Mouse (Mus musculus): ENCODE results near the gene Snd1. TPM values are rescaled to one million over a fixed set of nuclear protein-coding genes. Genes with fewer than 3 reads are reported as not detected.
A peak's percentile ranks its signal among the peaks of the same experiment; 100 is the strongest.

Gene Snd1
- total and polyA plus RNA-seq, 3 experiments, result 83.7 to 377 (median 210) TPM

DNA sequence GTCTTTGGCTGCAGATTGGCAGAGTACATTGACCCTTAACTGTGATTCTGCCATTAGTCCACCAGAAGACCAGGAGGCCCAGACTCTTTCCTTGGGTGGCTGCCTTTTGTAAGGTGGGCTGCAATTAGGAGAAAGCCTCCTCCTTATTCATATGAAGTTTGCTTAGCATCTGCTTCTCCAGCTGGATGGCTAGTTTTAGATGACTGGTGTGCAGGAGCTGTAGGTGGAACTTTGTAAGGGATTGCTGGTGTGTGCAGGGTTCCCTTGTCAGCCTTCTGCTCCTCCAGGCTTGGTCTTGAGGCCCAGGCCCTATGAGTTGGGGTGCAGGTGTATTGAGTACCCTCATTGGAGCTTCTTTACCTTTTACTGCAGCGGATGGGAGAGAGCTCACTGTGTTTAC is 79.5 kb downstream of the Snd1 start:
- H3K4me2 ChIP-seq (ENCODE audit: insufficient read depth, low read depth, poor library complexity, severe bottlenecking), result no peak overlapping the region
- H3K79me2 ChIP-seq (replicated peaks; ENCODE audit: control insufficient read depth, extremely low read depth, insufficient read depth, poor library complexity, severe bottlenecking), result peaks cover 36% of the 10 kb centered on the region
- H3K27me3 ChIP-seq (replicated peaks), result no peaks in the 10 kb centered on the region
- TF ChIP-seq MAX (IDR thresholded peaks at IDR 0.05; ENCODE audit: low read length) (no peak), NELFE (IDR thresholded peaks at IDR 0.05; ENCODE audit: low read depth, low read length) (no peak), ZKSCAN1 (IDR thresholded peaks at IDR 0.05; ENCODE audit: borderline replicate concordance, low read depth, low read length) (no peak), RAD21 (IDR thresholded peaks at IDR 0.05; ENCODE audit: low read depth, low read length) (no peak), USF1 (IDR thresholded peaks at IDR 0.05; ENCODE audit: low read depth, low read length) (no peak), EP300 (IDR thresholded peaks at IDR 0.05; ENCODE audit: low read length) (no peak), ELF1 (IDR thresholded peaks at IDR 0.05; ENCODE audit: low read depth, low read length) (no peak), POLR2AphosphoS2 (IDR thresholded peaks at IDR 0.05; ENCODE audit: low read depth, low read length) (no peak), MXI1 (IDR thresholded peaks at IDR 0.05; ENCODE audit: low read depth, low read length) (no peak), BHLHE40 (IDR thresholded peaks at IDR 0.05; ENCODE audit: low read depth, low read length) (no peak), ETS1 (conservative IDR thresholded peaks at IDR 0.05; ENCODE audit: low read depth, low read length) (no peak), CTCF (conservative IDR thresholded peaks at IDR 0.05 in 1 of 2, IDR thresholded peaks at IDR 0.05 in 1 of 2; ENCODE audit: low read depth in 2 of 2, low read length in 2 of 2) (no peak), ZC3H11A (IDR thresholded peaks at IDR 0.05; ENCODE audit: low read depth, low read length) (no peak), RCOR1 (conservative IDR thresholded peaks at IDR 0.05; ENCODE audit: low read depth, low read length) (no peak), ZMIZ1 (IDR thresholded peaks at IDR 0.05; ENCODE audit: low read depth, low read length) (no peak), JUND (conservative IDR thresholded peaks at IDR 0.05; ENCODE audit: low read depth, low read length) (no peak)
- peak overlapping the region; percentile 58; the same call in 1 of the 2 replicates for H3K27ac ChIP-seq (ENCODE audit: insufficient read depth, low read depth)
- DNase-seq (ENCODE audit: extremely low read depth), result no peak
- H3K4me1 ChIP-seq (ENCODE audit: control insufficient read depth in 1 of 2, insufficient read depth in 2 of 2), result peaks cover 21 to 69% of the 10 kb centered on the region in 2 experiments
- H3K36me3 ChIP-seq (replicated peaks in 1 of 2; ENCODE audit: control insufficient read depth in 1 of 2, insufficient read depth in 1 of 2, low read length in 1 of 2), result peaks cover 42 to 85% of the 10 kb centered on the region in 2 experiments
- in situ Hi-C loops (cut with MboI; ENCODE audit: low pct_ligation_motif_present, low pct_unique_long_range_greater_than_20kb, low sequenced_read_pairs) (loop anchor here (25.0 kb wide), 1 partner anchor 458 kb away; no protein-coding TSS in a partner anchor), dilution Hi-C loops (cut with MboI; ENCODE audit: extremely low pct_ligation_motif_present, extremely low pct_unique_long_range_greater_than_20kb, low sequenced_read_pairs) (no loop called here)
- no peak overlapping the region for H3K4me3 ChIP-seq (replicated peaks in 1 of 3; ENCODE audit: low read depth in 2 of 3, low read length in 2 of 3, poor library complexity in 1 of 3)
- H3K9ac ChIP-seq (ENCODE audit: insufficient read depth, low read depth), result no peak overlapping the region
- no peaks in the 10 kb centered on the region for H3K9me3 ChIP-seq (replicated peaks; ENCODE audit: low read length)

DNA sequence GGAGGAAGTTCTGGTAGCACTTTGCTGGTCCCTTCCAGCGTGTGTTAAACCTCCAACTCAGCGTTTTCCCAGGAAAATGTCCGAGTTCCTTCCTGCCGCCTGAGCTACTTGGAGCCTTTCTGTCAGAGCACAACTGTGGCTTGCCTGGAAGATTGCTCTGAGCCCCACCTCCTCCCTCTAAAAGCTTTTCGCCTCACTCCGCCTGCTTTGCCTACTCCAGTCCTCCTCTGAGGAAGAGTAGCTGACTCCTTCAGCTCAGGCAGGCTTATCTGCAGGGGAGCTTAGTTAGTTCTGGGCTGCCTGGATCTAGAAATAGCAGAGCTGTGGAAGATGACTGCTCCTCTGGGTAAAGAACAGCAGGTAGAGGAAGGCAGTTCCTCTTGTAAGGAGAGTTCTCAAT is 80.1 kb downstream of the Snd1 start:
- Histone ChIP-seq H3K4me1 (ENCODE audit: control insufficient read depth in 1 of 2, insufficient read depth in 2 of 2) (peaks cover 21 to 69% of the 10 kb centered on the region in 2 experiments), H3K4me3 (replicated peaks in 1 of 3; ENCODE audit: low read depth in 2 of 3, low read length in 2 of 3, poor library complexity in 1 of 3) (no peak overlapping the region), H3K27ac (ENCODE audit: insufficient read depth, low read depth) (peak overlapping the region; percentile 58), H3K4me2 (ENCODE audit: insufficient read depth, low read depth, poor library complexity, severe bottlenecking) (no peak overlapping the region; the same call in 1 of the 2 replicates), H3K9ac (ENCODE audit: insufficient read depth, low read depth) (no peak overlapping the region), H3K9me3 (replicated peaks; ENCODE audit: low read length) (no peaks in the 10 kb centered on the region), H3K27me3 (replicated peaks) (no peaks in the 10 kb centered on the region), H3K79me2 (replicated peaks; ENCODE audit: control insufficient read depth, extremely low read depth, insufficient read depth, poor library complexity, severe bottlenecking) (peaks cover 36% of the 10 kb centered on the region), H3K36me3 (replicated peaks in 1 of 2; ENCODE audit: control insufficient read depth in 1 of 2, insufficient read depth in 1 of 2, low read length in 1 of 2) (peaks cover 37 to 81% of the 10 kb centered on the region in 2 experiments)
- dilution Hi-C loops (cut with MboI; ENCODE audit: extremely low pct_ligation_motif_present, extremely low pct_unique_long_range_greater_than_20kb, low sequenced_read_pairs) (no loop called here), in situ Hi-C loops (cut with MboI; ENCODE audit: low pct_ligation_motif_present, low pct_unique_long_range_greater_than_20kb, low sequenced_read_pairs) (loop anchor here (25.0 kb wide), 1 partner anchor 457 kb away; no protein-coding TSS in a partner anchor)
- TF ChIP-seq UBTF (IDR thresholded peaks at IDR 0.05; ENCODE audit: low read depth, low read length) (no peak), ZMIZ1 (IDR thresholded peaks at IDR 0.05; ENCODE audit: low read depth, low read length) (no peak), ZNF384 (IDR thresholded peaks at IDR 0.05; ENCODE audit: low read depth, low read length) (no peak), MYC (IDR thresholded peaks at IDR 0.05; ENCODE audit: low read depth, low read length) (no peak), E2F4 (IDR thresholded peaks at IDR 0.05; ENCODE audit: insufficient replicate concordance, low read depth, low read length) (no peak), ELF1 (IDR thresholded peaks at IDR 0.05; ENCODE audit: low read depth, low read length) (no peak), RAD21 (IDR thresholded peaks at IDR 0.05; ENCODE audit: low read depth, low read length) (no peak), TCF12 (IDR thresholded peaks at IDR 0.05; ENCODE audit: low read depth, low read length) (no peak), HCFC1 (IDR thresholded peaks at IDR 0.05; ENCODE audit: low read depth, low read length) (no peak), KAT2A (IDR thresholded peaks at IDR 0.05; ENCODE audit: insufficient replicate concordance, low read length) (no peak), JUN (IDR thresholded peaks at IDR 0.05; ENCODE audit: insufficient read depth, low read depth, low read length) (no peak)
- no peak for DNase-seq (ENCODE audit: extremely low read depth)
